Mouse (Mus musculus) hindbrain, embryonic 11.5 days (tissue): ENCODE data around the gene Ccdc159. TPM values are rescaled to one million over a fixed set of nuclear protein-coding genes. Genes with fewer than 3 reads are reported as not detected.

Experiments
- ATAC-seq: fragments of 200-750 bp; cut with Nextera tagmentation; 2 replicates; pipeline ENCODE4 v1.8.0; 2017; ENCODE audit warnings: mild to moderate bottlenecking, moderate TSS enrichment, moderate library complexity; ENCODE audit not compliant: low FRiP score
- DNase-seq: peaks from one replicate; pipeline ENCODE4 v3.0.0-alpha.2; 2015; ENCODE audit warnings: low spot score
- H3K27ac ChIP-seq: fragments of 300-500 bp; sonication (generic); 2 replicates; pipeline ENCODE4 v1.5.1; 2014; ENCODE audit warnings: mild to moderate bottlenecking, low read depth, low read length
- H3K27me3 ChIP-seq: fragments of 300-500 bp; sonication (generic); 2 replicates; pipeline ENCODE4 v1.6.1; 2014; ENCODE audit warnings: mild to moderate bottlenecking, low read length, moderate library complexity, mixed read lengths; ENCODE audit not compliant: control insufficient read depth, insufficient read depth
- H3K36me3 ChIP-seq: fragments of 300-500 bp; sonication (generic); 2 replicates; pipeline ENCODE4 v1.6.1; 2014; ENCODE audit warnings: mild to moderate bottlenecking, low read length, moderate library complexity, mixed read lengths; ENCODE audit not compliant: control insufficient read depth, insufficient read depth
- H3K4me1 ChIP-seq: fragments of 300-500 bp; sonication (generic); replicated peaks from 2 replicates; pipeline ENCODE4 v1.6.1; 2014; ENCODE audit warnings: low read length, mixed read lengths; ENCODE audit not compliant: control insufficient read depth, insufficient read depth
- H3K4me2 ChIP-seq: fragments of 300-500 bp; sonication (generic); replicated peaks from 2 replicates; pipeline ENCODE4 v1.6.1; 2014; ENCODE audit warnings: mild to moderate bottlenecking, low read depth, low read length
- H3K4me3 ChIP-seq: fragments of 300-500 bp; sonication (generic); 2 replicates; pipeline ENCODE4 v1.5.1; 2014; ENCODE audit warnings: low read depth, low read length
- H3K9ac ChIP-seq: fragments of 300-500 bp; sonication (generic); 2 replicates; pipeline ENCODE4 v1.6.1; 2014; ENCODE audit warnings: low read depth, low read length
- H3K9me3 ChIP-seq: fragments of 300-500 bp; sonication (generic); 2 replicates; pipeline ENCODE4 v1.6.1; 2016; ENCODE audit warnings: low read length; ENCODE audit not compliant: control insufficient read depth
- WGBS: fragments of 180-500 bp; shearing (Covaris S2); extraction: QIAGEN DNeasy Blood & Tissue Kit; methylation state at CpG from one replicate; pipeline ENCODE4 v1.1.7; 2014; 5-methylcytosine and 5-hydroxymethylcytosine counted together
- polyA plus RNA-seq: library from polyadenylated mRNA; unstranded; fragments of >200 nt; fragmentation: Nextera tagmentation; extraction: Ambion mirVana; gene quantifications from 2 replicates; pipeline ENCODE4 v1.2.1, GENCODE M21; 2014

Gene Ccdc159
- polyA plus RNA-seq, 1 experiment from 2014 or later = 3.9 TPM

GRCm38 (mm10) chr9:21977331-21977730 is 50.1 kb downstream of the Ccdc159 start:
- Histone ChIP-seq H3K4me3 (no peak overlapping the region), H3K27me3 (no peaks in the 10 kb centered on the region), H3K4me2 (no peak overlapping the region), H3K9ac (no peak overlapping the region), H3K36me3 (no peaks in the 10 kb centered on the region), H3K27ac (no peak overlapping the region), H3K4me1 (no peaks in the 10 kb centered on the region), H3K9me3 (no peaks in the 10 kb centered on the region)
- 89% methylated on average over 5 of the region's 5 CpGs for WGBS
- no peak for ATAC-seq
- no peak for DNase-seq

- Histone ChIP-seq H3K9me3 (no peaks in the 10 kb centered on the region), H3K36me3 (no peaks in the 10 kb centered on the region), H3K4me1 (no peaks in the 10 kb centered on the region), H3K27ac (no peak overlapping the region), H3K4me3 (no peak overlapping the region), H3K27me3 (no peaks in the 10 kb centered on the region), H3K9ac (no peak overlapping the region), H3K4me2 (no peak overlapping the region)
- DNase-seq (peak; percentile 42), ATAC-seq (no peak)
- WGBS = 17% methylated on average over 2 of the region's 2 CpGs
These were observed 50.7 kb downstream of the Ccdc159 start for GRCm38 (mm10) chr9:21977972-21978371.

GRCm38 (mm10) chr9:21978398-21979128 is 51.3 kb downstream of the Ccdc159 start:
- H3K27ac ChIP-seq = no peak overlapping the region
- no peaks in the 10 kb centered on the region for H3K9me3 ChIP-seq
- H3K4me1 ChIP-seq = no peaks in the 10 kb centered on the region
- 91% methylated on average over 4 of the region's 4 CpGs for WGBS
- H3K36me3 ChIP-seq = no peaks in the 10 kb centered on the region
- no peak for DNase-seq
- H3K4me2 ChIP-seq = no peak overlapping the region
- ATAC-seq = no peak
- H3K4me3 ChIP-seq = no peak overlapping the region
- H3K27me3 ChIP-seq = no peaks in the 10 kb centered on the region
- no peak overlapping the region for H3K9ac ChIP-seq

GRCm38 (mm10) chr9:21983911-21984310 is 56.6 kb downstream of the Ccdc159 start:
- Histone ChIP-seq H3K27ac (no peak overlapping the region), H3K4me1 (no peaks in the 10 kb centered on the region; the same call in 1 of the 2 replicates), H3K9ac (no peak overlapping the region), H3K4me2 (no peak overlapping the region), H3K9me3 (no peaks in the 10 kb centered on the region), H3K4me3 (no peak overlapping the region), H3K36me3 (no peaks in the 10 kb centered on the region), H3K27me3 (peaks cover 27% of the 10 kb centered on the region)
- DNase-seq (no peak), ATAC-seq (no peak)
- WGBS = 34% methylated on average over 3 of the region's 3 CpGs

Other genes starting within 250 kb of the Ccdc159 start
- gene Ldlr, start 204.0 kb upstream of the Ccdc159 start, polyA plus RNA-seq = 17.9 and 22.0 TPM in 2 replicates
- gene Spc24, start 167.2 kb upstream of the Ccdc159 start, polyA plus RNA-seq = 94.3 and 101 TPM in 2 replicates
- 4.1 and 4.7 TPM in 2 replicates for gene Kank2, start 128.7 kb upstream of the Ccdc159 start, polyA plus RNA-seq
- gene Angptl8, start 92.0 kb upstream of the Ccdc159 start, polyA plus RNA-seq = 0.74 TPM in 1 of 2 replicates, not detected in the other
- 16.3 and 21.4 TPM in 2 replicates for gene Dock6, start 74.8 kb upstream of the Ccdc159 start, polyA plus RNA-seq
- 8.6 and 9.5 TPM in 2 replicates for gene Rab3d, start 9.3 kb upstream of the Ccdc159 start, polyA plus RNA-seq
- gene Tmem205, start 85 bp downstream of the Ccdc159 start, polyA plus RNA-seq = 34.7 and 39.3 TPM in 2 replicates
- 21.0 and 22.3 TPM in 2 replicates for gene Plppr2, start 9.6 kb downstream of the Ccdc159 start, polyA plus RNA-seq
- gene Swsap1, start 28.3 kb downstream of the Ccdc159 start, polyA plus RNA-seq = 14.6 and 20.4 TPM in 2 replicates
- gene Epor, start 36.0 kb downstream of the Ccdc159 start, polyA plus RNA-seq = 4.2 and 5.2 TPM in 2 replicates
- gene Rgl3, start 62.0 kb downstream of the Ccdc159 start, polyA plus RNA-seq = 2.0 and 2.1 TPM in 2 replicates
- 5.5 and 5.7 TPM in 2 replicates for gene Ccdc151, start 75.2 kb downstream of the Ccdc159 start, polyA plus RNA-seq
- gene Prkcsh, start 75.3 kb downstream of the Ccdc159 start, polyA plus RNA-seq = 84.6 TPM in 2 replicates
- 72.9 and 85.2 TPM in 2 replicates for gene Elavl3, start 124.6 kb downstream of the Ccdc159 start, polyA plus RNA-seq
- 0.56 TPM in 1 of 2 replicates, not detected in the other for gene Gm49318, start 143.8 kb downstream of the Ccdc159 start, polyA plus RNA-seq
- gene Zfp653, start 143.9 kb downstream of the Ccdc159 start, polyA plus RNA-seq = 8.1 and 9.2 TPM in 2 replicates
- gene Ecsit, start 158.0 kb downstream of the Ccdc159 start, polyA plus RNA-seq = 32.4 and 38.4 TPM in 2 replicates
- 1.8 and 2.1 TPM in 2 replicates for gene Cnn1, start 171.7 kb downstream of the Ccdc159 start, polyA plus RNA-seq
- gene Elof1, start 189.7 kb downstream of the Ccdc159 start, polyA plus RNA-seq = 211 and 213 TPM in 2 replicates
- gene Acp5, start 208.2 kb downstream of the Ccdc159 start, polyA plus RNA-seq = 17.1 and 18.7 TPM in 2 replicates
- gene Pigyl, start 229.4 kb downstream of the Ccdc159 start, polyA plus RNA-seq = 60.5 and 64.1 TPM in 2 replicates